Mouse (Mus musculus) 3134 (cell line): Measurements from ENCODE around the gene Bckdhb.
"Not testable (repeated sequence)": the region's sequence is repeated elsewhere in the genome, so short reads cannot be mapped to it uniquely, and the experiment has no call there.

Experiments
- DNase-seq: peaks from one replicate; pipeline ENCODE4 v3.0.0-alpha.2; 2011; ENCODE audit warnings: low spot score; ENCODE audit not compliant: insufficient read length; ENCODE audit errors: extremely low read depth

Gene Bckdhb

DNA sequence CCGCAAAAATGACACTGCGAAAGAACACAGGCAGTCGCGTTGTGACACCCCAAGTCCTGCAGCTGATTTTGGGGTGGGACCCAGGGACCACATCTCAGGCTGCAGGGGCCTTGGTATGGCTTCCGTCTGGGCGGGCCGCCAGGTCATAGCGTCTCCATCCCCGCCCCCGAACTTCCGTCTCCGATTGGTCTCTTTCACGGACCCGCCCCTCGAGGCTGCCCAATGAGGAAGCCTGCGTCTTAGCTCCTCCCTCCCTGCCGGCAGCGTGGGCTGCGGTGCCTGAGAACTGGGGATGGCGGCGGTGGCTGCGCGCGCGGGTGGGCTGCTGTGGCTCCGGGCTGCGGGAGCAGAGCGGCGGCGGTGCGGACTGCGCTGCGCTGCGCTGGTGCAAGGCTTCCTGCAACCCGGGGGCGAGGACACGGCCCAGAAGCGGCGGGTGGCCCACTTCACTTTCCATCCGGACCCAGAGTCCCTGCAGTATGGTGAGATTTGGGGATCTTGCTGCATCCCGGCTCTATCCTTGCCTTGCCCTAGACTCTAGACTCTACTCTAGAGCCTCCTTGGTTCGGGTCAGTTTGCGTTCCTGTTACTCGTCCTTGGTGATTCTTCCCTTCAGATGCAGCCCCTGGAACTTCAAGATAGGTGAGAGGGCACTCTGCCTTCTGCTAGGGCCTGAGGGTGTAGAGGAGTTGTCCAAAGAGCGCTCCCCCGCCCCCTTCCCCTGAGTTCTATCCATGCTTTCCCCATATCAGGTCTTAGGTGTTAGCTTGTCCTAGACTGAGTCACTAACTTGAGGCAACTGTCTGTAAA is at the start of gene Bckdhb:
TSS of gene Bckdhb (plus strand) at position 268 of the 810 bp plus-strand sequence.
- DNase-seq = peak; percentile 87

DNA sequence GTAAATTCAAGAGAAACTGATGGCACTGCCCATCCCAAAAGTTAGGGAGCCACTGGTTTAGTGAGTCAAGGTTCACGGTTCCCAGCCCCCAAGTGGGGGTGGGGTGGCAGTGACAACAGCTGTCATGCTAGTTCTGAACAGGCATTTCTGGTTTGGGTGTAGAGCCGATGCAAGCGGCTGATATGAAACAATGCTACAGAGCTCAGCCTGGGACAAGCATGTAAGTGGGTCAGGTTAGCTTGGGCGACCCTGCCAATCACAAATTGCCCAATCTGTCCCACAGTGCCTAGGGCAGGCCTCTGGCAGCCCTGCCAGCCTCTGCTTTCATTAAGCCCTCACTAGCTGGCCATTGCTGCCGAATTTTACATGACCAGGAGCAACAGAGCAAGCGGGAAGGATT is 42.8 kb upstream of the Bckdhb start:
- no peak for DNase-seq

DNA sequence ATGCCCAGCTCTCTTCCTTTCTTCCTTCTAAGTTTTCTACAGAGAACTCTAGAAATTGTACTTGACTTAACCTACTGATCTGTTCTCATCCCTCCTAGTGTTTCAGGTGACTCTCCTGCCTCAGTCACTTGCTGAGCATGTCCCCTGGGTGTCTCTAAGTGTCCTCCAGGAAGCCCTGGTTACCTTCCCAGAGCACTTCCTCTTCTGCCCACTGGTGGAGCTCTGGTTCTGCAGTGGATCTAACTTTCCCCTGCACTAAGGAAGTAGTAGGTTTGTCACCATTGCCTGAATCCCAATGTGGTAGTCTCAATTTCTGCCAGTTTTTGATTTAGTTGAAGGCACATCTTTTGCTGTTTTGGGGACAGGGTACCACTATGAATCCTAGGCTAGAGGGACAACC is 38.8 kb upstream of the Bckdhb start:
- no peak for DNase-seq

DNA sequence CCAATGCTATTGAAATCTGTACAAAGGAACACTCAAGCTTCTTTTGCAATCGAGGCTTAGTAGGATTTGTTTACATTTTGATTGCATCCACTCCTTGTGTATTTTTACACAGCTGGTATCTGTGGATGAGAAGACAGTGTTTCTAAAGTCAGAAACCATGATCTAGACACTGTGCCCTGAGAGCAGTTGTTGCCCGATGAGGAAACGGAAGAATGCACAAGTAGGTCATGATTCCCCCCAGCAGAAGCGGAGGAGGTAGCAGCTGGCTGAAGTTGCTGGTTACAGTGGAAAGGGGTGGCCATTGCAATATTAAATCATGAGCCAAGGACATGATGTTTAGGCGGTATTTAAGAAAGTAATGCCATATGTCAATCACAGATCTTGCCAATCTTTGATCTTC is 36.7 kb upstream of the Bckdhb start:
- no peak for DNase-seq

DNA sequence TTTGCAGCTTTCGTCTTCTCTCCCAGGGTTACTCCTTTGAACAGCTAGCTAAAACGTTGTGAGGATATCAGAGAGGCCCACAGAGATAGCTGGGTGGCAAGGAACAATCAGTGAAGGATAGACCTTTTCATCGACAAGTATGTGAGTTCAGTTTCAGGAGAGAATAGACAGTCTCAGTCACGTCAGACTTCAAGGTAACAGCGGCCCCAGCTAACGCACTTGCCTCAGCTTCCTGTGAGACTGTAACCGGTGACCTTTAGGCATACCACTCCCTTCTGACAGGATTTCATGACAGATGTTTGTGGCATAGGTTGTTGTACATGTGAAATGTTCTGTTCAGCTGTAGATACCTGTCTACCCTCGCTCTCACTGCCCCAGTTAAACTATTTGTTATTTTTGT is 31.9 kb upstream of the Bckdhb start:
- no peak for DNase-seq

DNA sequence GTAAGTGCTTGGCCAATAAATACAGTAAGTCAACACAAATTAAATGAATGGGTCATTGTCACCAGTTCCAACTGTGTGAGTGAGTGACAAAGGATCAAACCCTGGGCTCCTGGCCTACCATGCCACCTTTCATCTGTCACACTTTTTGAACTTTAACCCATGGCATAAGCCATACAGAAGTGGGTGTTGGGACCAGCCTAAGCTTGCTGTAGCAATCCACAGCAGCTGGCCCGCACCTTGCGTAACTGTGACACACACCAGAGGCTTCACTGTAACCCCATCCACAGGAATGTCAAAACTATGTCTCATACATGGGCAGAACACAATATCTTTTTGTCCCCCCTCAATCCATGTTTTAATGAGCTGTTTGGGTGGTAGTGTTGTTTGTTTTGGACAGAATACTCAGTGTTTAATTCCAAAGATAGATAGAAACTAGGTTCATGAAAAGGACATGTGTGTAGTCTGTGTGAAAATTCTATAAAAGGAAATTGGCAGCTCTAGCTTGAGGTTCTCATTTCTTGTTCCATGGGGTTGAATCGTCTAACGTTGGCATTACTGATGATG is 31.1 kb upstream of the Bckdhb start:
- peak; percentile 21 for DNase-seq

DNA sequence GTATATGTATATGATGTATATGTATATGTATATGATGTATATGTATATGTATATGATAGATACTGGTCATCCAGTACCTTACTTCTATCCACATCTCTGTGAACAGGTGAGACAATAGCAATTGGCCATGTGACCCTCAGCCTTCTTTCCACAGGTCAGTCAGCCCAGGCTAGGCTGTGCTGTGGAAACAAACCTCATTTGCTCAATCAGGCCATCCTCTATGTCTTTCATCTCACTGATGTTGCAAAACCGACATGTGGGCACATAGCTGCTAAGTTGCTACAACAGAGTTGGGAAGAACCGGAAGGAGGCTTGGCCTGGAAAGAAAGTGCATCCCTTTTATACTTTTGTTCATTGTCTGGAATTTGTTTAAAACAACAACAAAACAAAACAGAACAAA is 22.9 kb upstream of the Bckdhb start:
- DNase-seq = no peak

DNA sequence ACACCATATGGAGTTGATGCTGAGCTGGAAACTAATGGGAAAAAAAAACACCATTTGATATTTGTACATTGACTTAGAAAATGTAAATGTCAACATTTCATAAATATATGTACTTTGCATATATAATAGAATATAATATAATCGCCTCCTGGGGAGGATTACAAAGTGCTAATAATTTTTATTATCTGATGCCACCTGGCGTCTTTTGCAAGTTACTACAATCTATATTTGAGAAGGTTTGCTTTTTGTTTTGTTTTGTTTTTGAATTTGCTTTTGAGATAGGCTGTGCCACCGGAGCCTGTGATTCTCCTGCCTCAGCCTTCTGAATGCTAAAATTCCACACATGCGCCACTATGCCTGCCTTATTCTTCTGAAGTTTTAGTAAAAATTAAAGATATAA is 19.1 kb upstream of the Bckdhb start:
- no peak for DNase-seq

DNA sequence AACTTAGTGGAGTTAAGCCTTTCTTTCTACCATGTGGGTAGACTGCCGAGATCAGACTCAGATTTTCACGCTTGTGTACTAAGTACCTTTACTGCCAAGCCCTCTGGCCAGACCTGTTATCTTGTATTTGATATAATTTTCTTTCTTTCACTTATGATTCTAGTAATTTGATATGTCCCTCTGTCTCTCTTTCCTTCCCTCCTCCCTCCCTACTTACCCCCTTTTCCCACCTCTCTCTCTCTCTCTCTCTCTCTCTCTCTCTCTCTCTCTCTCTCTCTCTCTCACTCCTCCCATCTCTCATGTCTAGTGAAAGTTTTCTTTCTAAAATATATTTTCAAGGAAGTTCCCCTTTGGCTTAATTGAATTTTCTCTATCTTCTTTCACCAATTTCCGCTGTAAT is 17.9 kb upstream of the Bckdhb start:
- DNase-seq = no peak

DNA sequence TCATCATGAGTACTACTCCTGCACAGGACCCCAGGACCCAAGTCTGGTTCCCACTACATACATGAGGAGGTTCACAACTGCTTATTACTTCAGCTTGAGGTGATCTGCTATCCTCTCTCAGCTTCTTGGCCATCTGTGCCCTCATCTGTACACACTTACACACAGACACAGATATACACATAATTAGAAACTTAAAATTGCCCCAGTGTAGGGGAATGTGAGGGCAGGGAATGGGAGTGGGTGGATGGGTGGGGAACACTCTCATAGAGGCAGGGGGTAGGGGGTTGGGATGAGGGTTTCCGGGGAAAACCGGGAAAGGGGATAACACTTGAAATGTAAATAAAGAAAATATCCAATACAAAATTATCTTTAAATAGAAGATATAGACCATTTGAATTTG is 15.1 kb upstream of the Bckdhb start:
- no peak for DNase-seq

DNA sequence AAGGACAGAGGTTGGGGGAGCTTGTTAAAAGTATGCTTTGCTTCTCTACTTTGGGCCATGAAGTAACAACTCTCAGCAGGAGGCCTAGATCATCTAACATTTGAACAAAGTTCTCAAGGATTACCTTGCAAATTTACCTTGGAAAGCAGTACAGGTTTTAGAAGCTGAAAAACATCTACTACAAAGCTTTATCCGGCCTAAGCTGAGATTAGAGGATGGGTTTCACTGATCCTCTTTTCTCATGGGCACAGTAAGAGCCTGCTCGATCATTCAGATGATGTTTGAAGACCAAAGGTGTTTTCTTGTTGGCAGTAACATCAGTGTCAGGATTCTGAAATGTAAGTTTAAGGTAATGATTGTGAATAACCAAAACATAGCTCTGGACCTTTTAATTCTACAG is 14.0 kb upstream of the Bckdhb start:
- no peak for DNase-seq

DNA sequence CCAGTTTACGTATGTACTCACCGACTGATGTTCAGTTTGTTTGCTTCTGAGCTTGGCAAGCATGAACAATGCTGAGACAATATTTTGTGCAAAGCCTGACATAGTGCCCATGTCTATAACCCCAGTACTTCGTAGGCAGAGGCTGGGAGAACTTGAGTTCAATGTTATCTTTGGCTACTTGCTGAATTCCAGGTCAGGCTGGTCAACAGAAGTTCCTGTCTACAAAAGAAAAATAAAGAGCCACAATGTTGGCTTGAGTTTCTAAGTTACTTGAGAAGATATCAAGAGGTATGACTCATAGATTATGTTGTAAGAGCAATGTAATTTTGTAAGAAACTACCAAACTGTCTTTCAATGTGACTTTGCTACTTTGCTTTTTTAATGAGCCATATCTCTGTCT is 2.9 kb upstream of the Bckdhb start:
- peak; percentile 24 for DNase-seq

DNA sequence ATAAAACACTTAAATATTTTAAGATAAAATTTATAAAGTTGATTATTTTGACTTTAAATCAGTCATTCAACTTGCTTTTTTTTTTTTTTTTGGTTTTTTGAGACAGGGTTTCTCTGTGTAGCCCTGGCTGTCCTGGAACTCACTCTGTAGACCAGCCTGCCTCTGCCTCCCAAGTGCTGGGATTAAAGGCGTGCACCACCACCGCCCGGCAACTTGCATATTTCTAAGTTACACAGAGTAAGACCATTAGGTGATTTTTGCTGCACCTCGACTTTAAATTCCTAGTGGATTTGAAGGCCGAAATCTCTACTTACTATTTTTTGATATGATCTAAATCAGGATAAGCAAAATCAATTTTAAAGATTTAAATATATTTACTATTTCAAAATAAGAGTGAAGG is 589 bp upstream of the Bckdhb start:
- DNase-seq = no peak

DNA sequence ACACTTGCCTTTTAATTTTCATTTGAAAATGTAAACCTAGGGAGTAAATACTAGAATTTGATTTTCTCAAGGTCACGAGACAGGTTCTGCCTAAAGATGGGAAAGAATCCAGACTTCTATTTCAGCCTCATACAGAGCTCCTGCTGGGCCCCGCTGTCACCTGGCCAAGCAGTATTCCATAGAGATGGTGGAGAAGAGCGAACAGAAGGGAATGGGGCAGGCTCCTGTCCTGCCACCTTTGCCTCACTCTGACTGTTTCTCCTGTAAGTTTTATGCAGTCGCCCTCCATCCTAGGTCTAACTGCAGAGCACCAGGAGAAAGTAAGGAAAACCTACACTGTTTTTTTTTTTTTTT is 720 bp downstream of the Bckdhb start:
- no peak for DNase-seq

DNA sequence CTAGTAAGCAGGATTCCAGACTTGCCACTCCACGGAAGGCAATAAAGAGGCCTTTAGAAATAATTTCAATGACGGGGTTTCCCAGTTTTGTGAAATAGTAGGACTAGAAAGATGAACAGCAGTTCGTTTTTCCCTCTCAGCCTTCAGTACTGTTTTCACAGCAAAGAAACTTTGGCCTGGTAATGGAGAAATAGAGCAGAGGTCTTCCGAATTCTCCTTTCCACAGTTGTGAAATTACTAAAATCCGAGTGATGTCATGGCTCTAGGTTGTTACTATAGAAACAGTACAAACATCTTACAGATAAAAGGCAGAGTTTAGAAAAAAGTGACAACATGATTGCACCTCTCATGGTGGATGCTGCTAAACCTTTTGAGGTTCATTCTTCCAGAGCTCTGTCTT is 1.4 kb downstream of the Bckdhb start:
- DNase-seq = no peak

DNA sequence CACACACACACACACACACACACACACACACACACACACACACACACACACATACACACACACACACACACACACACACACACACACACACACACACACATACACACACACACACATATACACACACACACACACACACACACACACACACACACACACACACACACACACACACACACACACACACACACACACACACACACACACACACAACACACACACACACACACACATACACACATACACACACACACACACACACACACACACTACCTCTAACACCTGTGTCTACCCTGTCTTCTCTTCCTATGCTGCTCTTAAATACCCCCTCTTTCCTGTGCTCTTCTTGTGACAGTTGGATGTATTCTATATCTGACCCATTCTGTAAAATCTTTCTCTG is 14.6 kb downstream of the Bckdhb start:
- not testable (repeated sequence) for DNase-seq

DNA sequence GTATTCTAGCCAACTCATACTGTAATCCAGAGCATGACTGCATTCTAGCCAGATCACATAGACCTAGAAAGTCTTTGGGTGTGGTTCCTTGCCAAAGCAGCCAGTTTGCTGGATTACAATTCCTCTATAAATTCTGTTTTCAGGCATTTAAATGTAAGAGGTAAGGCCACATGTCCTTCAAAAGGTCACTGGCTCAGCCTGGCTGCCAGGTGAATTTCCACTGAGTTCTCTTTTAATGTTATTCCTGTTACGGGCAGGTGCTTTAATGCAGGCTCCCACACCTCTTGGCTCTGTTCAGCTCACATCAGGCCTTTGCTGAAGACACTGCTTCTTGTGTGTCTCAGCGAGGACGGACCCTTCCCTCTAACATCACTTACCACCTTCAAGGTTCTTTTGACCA is 15.1 kb downstream of the Bckdhb start:
- DNase-seq = no peak

DNA sequence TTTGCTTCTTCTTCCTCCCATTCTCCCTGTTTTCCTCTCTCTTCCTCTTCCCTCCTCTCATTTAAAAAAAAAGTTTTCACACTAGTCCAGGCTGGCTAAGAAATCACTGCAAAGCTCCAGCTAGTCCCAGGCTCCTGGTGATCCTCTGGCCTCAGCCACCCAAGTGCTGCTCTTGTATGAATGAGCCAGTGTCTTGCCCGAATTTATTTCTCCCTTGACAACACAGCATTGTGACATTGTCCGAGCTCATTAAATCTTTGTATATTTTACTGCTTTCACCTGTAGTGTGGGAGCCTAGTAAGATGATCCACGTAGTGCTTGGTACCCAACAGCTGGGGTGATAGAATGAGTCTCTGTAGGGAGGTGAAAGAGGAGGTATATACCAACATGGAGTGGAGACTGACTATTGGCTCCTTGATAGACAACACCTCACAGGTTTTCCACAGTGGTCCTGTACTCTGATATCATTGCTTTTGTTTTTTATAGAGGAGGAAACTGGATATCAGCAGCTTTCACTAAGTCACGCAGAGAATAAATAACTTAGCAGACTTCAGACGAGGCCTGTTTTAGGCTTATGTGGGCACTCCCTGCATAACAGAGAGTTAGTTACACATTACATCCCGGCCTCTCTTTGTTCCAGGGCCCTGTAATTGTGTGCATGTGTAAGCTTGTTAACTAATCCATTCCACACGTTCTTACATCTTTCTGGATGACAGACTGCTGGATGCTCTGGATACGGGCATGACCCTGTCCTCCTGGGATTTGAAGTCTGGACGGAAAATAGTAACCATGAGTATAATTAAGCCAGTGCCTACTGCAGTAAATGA is 15.8 kb downstream of the Bckdhb start:
- DNase-seq = no peak

DNA sequence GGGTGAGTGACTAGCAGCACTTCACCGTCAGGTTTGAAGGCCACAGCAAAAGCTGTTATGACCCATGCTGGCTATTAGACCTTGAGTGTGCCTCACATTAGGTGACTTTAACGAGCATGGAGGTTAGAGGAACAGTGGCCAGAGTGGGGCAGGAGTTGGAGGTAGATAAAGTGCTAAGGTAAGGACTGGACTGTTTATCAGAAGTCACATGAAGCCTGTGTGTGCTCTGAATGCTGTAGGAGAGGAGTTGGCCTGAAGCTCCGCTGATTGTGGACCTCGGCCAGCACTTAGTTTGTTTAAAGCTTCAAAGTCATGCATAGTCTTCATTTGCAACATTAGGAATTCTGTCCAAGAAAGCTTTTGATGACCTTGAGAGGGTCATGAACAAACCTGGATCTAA is 26.4 kb downstream of the Bckdhb start:
- DNase-seq = no peak

DNA sequence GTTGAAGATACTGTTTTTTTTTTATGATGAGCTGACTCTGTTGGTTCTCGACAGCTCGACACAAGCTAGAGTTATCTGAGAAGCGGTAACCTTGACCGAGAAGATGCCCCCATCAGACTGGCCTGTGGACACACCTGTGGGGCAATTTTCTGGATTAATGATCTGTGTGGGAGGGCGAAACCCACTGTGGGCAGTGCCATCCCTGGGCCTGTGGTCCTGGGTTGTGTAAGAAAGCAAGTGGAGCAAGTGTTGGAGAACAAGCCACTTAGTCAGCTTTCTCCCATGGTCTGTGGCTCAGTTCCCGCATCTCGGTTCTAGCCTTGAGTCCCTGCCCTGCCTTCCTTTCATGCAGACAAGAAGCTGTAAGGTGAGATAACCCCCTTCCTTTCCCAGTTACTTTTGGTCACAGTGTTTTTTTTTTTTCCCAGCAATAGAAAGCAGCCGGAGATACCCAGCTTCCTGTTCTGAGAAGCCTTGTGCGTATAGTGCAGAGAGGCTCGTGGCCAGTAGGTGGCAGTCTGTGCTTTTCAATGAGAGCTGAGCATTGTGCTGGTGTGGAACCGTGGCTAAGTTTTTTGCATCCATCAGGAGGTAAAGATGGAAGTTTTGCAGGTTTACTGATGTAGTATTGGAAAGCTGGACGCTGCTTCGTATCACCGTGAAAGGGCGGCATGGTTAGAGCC is 31.8 kb downstream of the Bckdhb start:
- peak; percentile 9 for DNase-seq
